Mouse (Mus musculus) liver, postnatal 0 days (tissue): Measurements from ENCODE around the gene Akr1d1. TPM values are rescaled to one million over a fixed set of nuclear protein-coding genes. Genes with fewer than 3 reads are reported as not detected.

ENCODE experiments used
- ATAC-seq: fragments of 200-750 bp; cut with Nextera tagmentation; 2 replicates; pipeline ENCODE4 v1.8.0; 2017; ENCODE audit warnings: mild to moderate bottlenecking, moderate library complexity
- DNase-seq: peaks from one replicate; pipeline ENCODE4 v3.0.0-alpha.2; 2016
- H3K27ac ChIP-seq: fragments of 300-500 bp; sonication (generic); 2 replicates; pipeline ENCODE4 v1.5.1; 2014; ENCODE audit warnings: antibody characterized with exemption, moderate library complexity, mild to moderate bottlenecking, low read depth
- H3K27me3 ChIP-seq: fragments of 300-500 bp; sonication (generic); 2 replicates; pipeline ENCODE4 v1.6.1; 2014; ENCODE audit warnings: low read length, control low read depth, mixed read lengths; ENCODE audit not compliant: insufficient read depth
- H3K36me3 ChIP-seq: fragments of 300-500 bp; sonication (generic); replicated peaks from 2 replicates; pipeline ENCODE4 v1.6.1; 2014; ENCODE audit warnings: mild to moderate bottlenecking, control low read depth, low read length, moderate library complexity, mixed read lengths; ENCODE audit not compliant: insufficient read depth
- H3K4me1 ChIP-seq: fragments of 300-500 bp; sonication (generic); 2 replicates; pipeline ENCODE4 v1.6.1; 2014; ENCODE audit warnings: antibody characterized with exemption, mild to moderate bottlenecking, control low read depth; ENCODE audit not compliant: insufficient read depth
- H3K4me2 ChIP-seq: fragments of 300-500 bp; sonication (generic); 2 replicates; pipeline ENCODE4 v1.6.1; 2014; ENCODE audit warnings: low read depth, mild to moderate bottlenecking, low read length, moderate library complexity, mixed read lengths
- H3K4me3 ChIP-seq: fragments of 300-500 bp; sonication (generic); 2 replicates; pipeline ENCODE4 v1.5.1; 2014; ENCODE audit warnings: low read depth, low read length
- H3K9ac ChIP-seq: fragments of 300-500 bp; sonication (generic); replicated peaks from 2 replicates; pipeline ENCODE4 v1.6.1; 2014; ENCODE audit warnings: mild to moderate bottlenecking, moderate library complexity
- H3K9me3 ChIP-seq: fragments of 300-500 bp; sonication (generic); 2 replicates; pipeline ENCODE4 v1.6.1; 2016; ENCODE audit warnings: mild to moderate bottlenecking, control low read depth, low read length, mixed read lengths
- CTCF ChIP-seq: sonication (generic); IDR thresholded peaks from 2 replicates; pipeline ENCODE4 v1.5.1; 2016; ENCODE audit warnings: antibody characterized with exemption, low read depth
- EP300 ChIP-seq: IDR thresholded peaks from 2 replicates; pipeline ENCODE4 v1.6.1; 2016; ENCODE audit warnings: antibody characterized with exemption, low read depth, mild to moderate bottlenecking
- WGBS: fragments of 180-500 bp; shearing (Covaris S2); extraction: QIAGEN DNeasy Blood & Tissue Kit; methylation state at CpG from one replicate; pipeline ENCODE4 v1.1.7; 2014; ENCODE audit not compliant: insufficient replicate concordance; 5-methylcytosine and 5-hydroxymethylcytosine counted together
- polyA plus RNA-seq: library from polyadenylated mRNA; unstranded; fragments of >200 nt; fragmentation: Nextera tagmentation; extraction: Ambion mirVana; gene quantifications from 2 replicates; pipeline ENCODE4 v1.2.1, GENCODE M21; 2015

The Akr1d1 gene
- polyA plus RNA-seq, 1 experiment from 2014 or later, result 74.3 TPM

GRCm38 (mm10) chr6:37536831-37537230 is 6.9 kb downstream of the Akr1d1 start:
- H3K36me3 ChIP-seq, result no peaks in the 10 kb centered on the region
- no peak overlapping the region for H3K4me2 ChIP-seq
- no peak for DNase-seq
- no peak overlapping the region for H3K9ac ChIP-seq
- 69% methylated on average over 3 of the region's 3 CpGs for WGBS
- peak overlapping the region; percentile 83; the same call in 1 of the 2 replicates for H3K27ac ChIP-seq
- H3K4me1 ChIP-seq, result peaks cover 2% of the 10 kb centered on the region; the same call in 1 of the 2 replicates
- no peak for TF ChIP-seq CTCF
- no peak for TF ChIP-seq EP300
- ATAC-seq, result no peak
- no peaks in the 10 kb centered on the region for H3K9me3 ChIP-seq
- H3K27me3 ChIP-seq, result no peaks in the 10 kb centered on the region
- no peak overlapping the region for H3K4me3 ChIP-seq

- Histone ChIP-seq H3K27me3 (no peaks in the 10 kb centered on the region), H3K9ac (no peak overlapping the region; the same call in 1 of the 2 replicates), H3K36me3 (no peaks in the 10 kb centered on the region), H3K4me3 (no peak overlapping the region), H3K4me2 (peak overlapping the region; percentile 44), H3K27ac (peak overlapping the region; percentile 83), H3K4me1 (peaks cover 2% of the 10 kb centered on the region; the same call in 1 of the 2 replicates), H3K9me3 (no peaks in the 10 kb centered on the region)
- 58% methylated on average over 3 of the region's 3 CpGs for WGBS
- peak; percentile 40 for DNase-seq
- no peak for TF ChIP-seq EP300
- no peak for TF ChIP-seq CTCF
- ATAC-seq, result peak; percentile 64
Measured at GRCm38 (mm10) chr6:37537801-37538200, 7.8 kb downstream of the Akr1d1 start.

- 67% methylated on average over 5 of the region's 5 CpGs for WGBS
- ATAC-seq, result no peak
- H3K4me1 ChIP-seq, result peaks cover 2% of the 10 kb centered on the region; the same call in 1 of the 2 replicates
Measured at GRCm38 (mm10) chr6:37538792-37539191, 8.8 kb downstream of the Akr1d1 start.

GRCm38 (mm10) chr6:37539403-37539802 is 9.4 kb downstream of the Akr1d1 start:
- peaks cover 2% of the 10 kb centered on the region; the same call in 1 of the 2 replicates for H3K4me1 ChIP-seq
- no peak for ATAC-seq
- H3K9me3 ChIP-seq, result no peaks in the 10 kb centered on the region
- no peaks in the 10 kb centered on the region for H3K27me3 ChIP-seq
- 67% methylated on average over 9 of the region's 9 CpGs for WGBS
- no peak overlapping the region for H3K4me2 ChIP-seq
- H3K27ac ChIP-seq, result peak overlapping the region; percentile 83
- H3K4me3 ChIP-seq, result no peak overlapping the region
- TF ChIP-seq CTCF (no peak), EP300 (no peak)
- H3K36me3 ChIP-seq, result no peaks in the 10 kb centered on the region
- H3K9ac ChIP-seq, result peak overlapping the region; percentile 18; the same call in 1 of the 2 replicates
- no peak for DNase-seq

More at GRCm38 (mm10) chr6:37538792-37539191, 8.8 kb downstream of the Akr1d1 start:
- no peak for DNase-seq
- no peak overlapping the region for H3K9ac ChIP-seq
- H3K27me3 ChIP-seq, result no peaks in the 10 kb centered on the region
- H3K36me3 ChIP-seq, result no peaks in the 10 kb centered on the region
- H3K9me3 ChIP-seq, result no peaks in the 10 kb centered on the region
- H3K4me2 ChIP-seq, result no peak overlapping the region
- H3K4me3 ChIP-seq, result no peak overlapping the region
- peak overlapping the region; percentile 83 for H3K27ac ChIP-seq
- TF ChIP-seq CTCF (no peak), EP300 (no peak)

GRCm38 (mm10) chr6:37540113-37540512 is 10.1 kb downstream of the Akr1d1 start:
- Histone ChIP-seq H3K4me2 (0 out of 2 replicates have a peak overlapping the region, but pooled peaks have one; percentile 13), H3K9me3 (no peaks in the 10 kb centered on the region), H3K9ac (0 out of 2 replicates have a peak overlapping the region, but pooled peaks have one; percentile 18), H3K27me3 (no peaks in the 10 kb centered on the region), H3K4me1 (peaks cover 2% of the 10 kb centered on the region; the same call in 1 of the 2 replicates), H3K27ac (peak overlapping the region; percentile 83), H3K36me3 (no peaks in the 10 kb centered on the region), H3K4me3 (no peak overlapping the region)
- peak; percentile 92 for ATAC-seq
- peak; percentile 53 for DNase-seq
- TF ChIP-seq CTCF, result no peak
- peak; percentile 51 for TF ChIP-seq EP300
- 55% methylated on average over 3 of the region's 3 CpGs for WGBS

- Histone ChIP-seq H3K27ac (peak overlapping the region; percentile 83), H3K36me3 (no peaks in the 10 kb centered on the region), H3K27me3 (no peaks in the 10 kb centered on the region), H3K4me1 (peaks cover 2% of the 10 kb centered on the region; the same call in 1 of the 2 replicates), H3K9me3 (no peaks in the 10 kb centered on the region), H3K4me3 (no peak overlapping the region), H3K9ac (no peak overlapping the region), H3K4me2 (no peak overlapping the region)
- WGBS, result 54% methylated on average over 3 of the region's 3 CpGs
- TF ChIP-seq EP300 (no peak), CTCF (no peak)
- ATAC-seq, result peak; percentile 28
- no peak for DNase-seq
Measured at GRCm38 (mm10) chr6:37541171-37541570, 11.2 kb downstream of the Akr1d1 start.
